Mouse (Mus musculus): Measurements from ENCODE around the gene Zfp931.
A peak's percentile ranks its signal among the peaks of the same experiment; 100 is the strongest.
"Not testable (repeated sequence)": the region's sequence is repeated elsewhere in the genome, so short reads cannot be mapped to it uniquely, and the experiment has no call there.

The Zfp931 gene

GRCm38 (mm10) chr2:178078166-178078717 is at the start of gene Zfp931:
Gene Zfp931 (minus strand): TSS chr2:178078476.
- DNase-seq (ENCODE audit: low spot score in 2 of 2): peak in 1 of 2 experiments; percentile 54

GRCm38 (mm10) chr2:178126041-178126820 is 48.0 kb upstream of the Zfp931 start:
- no peak for DNase-seq (ENCODE audit: low spot score in 2 of 2)

- DNase-seq (ENCODE audit: low spot score in 2 of 2): no peak
Observed at GRCm38 (mm10) chr2:178125427-178125826, 47.2 kb upstream of the Zfp931 start.

GRCm38 (mm10) chr2:178123466-178123865 is 45.2 kb upstream of the Zfp931 start:
- DNase-seq (ENCODE audit: low spot score in 2 of 2): no peak

- no peak for DNase-seq (ENCODE audit: low spot score in 2 of 2)
Observed at GRCm38 (mm10) chr2:178121946-178122665, 43.8 kb upstream of the Zfp931 start.

GRCm38 (mm10) chr2:178121375-178121688 is 43.1 kb upstream of the Zfp931 start:
- no peak for DNase-seq (ENCODE audit: low spot score in 2 of 2)

GRCm38 (mm10) chr2:178120651-178121374 is 42.5 kb upstream of the Zfp931 start:
- DNase-seq (ENCODE audit: low spot score in 2 of 2): no peak

GRCm38 (mm10) chr2:178120356-178120645 is 42.0 kb upstream of the Zfp931 start:
- DNase-seq (ENCODE audit: low spot score in 2 of 2): no peak

GRCm38 (mm10) chr2:178119561-178120355 is 41.5 kb upstream of the Zfp931 start:
- no peak for DNase-seq (ENCODE audit: low spot score in 2 of 2)

- DNase-seq (ENCODE audit: low spot score in 2 of 2): no peak
Observed at GRCm38 (mm10) chr2:178118801-178119560, 40.7 kb upstream of the Zfp931 start, which contains the start of gene Phactr3. Gene Phactr3 (plus strand): TSS chr2:178118975.

- DNase-seq (ENCODE audit: low spot score in 2 of 2): peak in 1 of 2 experiments; percentile 59
Observed at GRCm38 (mm10) chr2:178117946-178118345, 39.7 kb upstream of the Zfp931 start.

GRCm38 (mm10) chr2:178101957-178102356 is 23.7 kb upstream of the Zfp931 start:
- DNase-seq (ENCODE audit: low spot score in 2 of 2): peak in 1 of 2 experiments; percentile 81

GRCm38 (mm10) chr2:178098021-178098420 is 19.7 kb upstream of the Zfp931 start:
- peak in 1 of 2 experiments; percentile 82 for DNase-seq (ENCODE audit: low spot score in 2 of 2)

GRCm38 (mm10) chr2:178089586-178089985 is 11.3 kb upstream of the Zfp931 start:
- no peak for DNase-seq (ENCODE audit: low spot score in 2 of 2)

- peak in 1 of 2 experiments; percentile 55 for DNase-seq (ENCODE audit: low spot score in 2 of 2)
Observed at GRCm38 (mm10) chr2:178058195-178058594, 20.1 kb downstream of the Zfp931 start.

- not testable (repeated sequence) for DNase-seq (ENCODE audit: low spot score in 2 of 2)
Observed at GRCm38 (mm10) chr2:178027601-178028000, 50.7 kb downstream of the Zfp931 start.

- DNase-seq (ENCODE audit: low spot score in 2 of 2): not testable (repeated sequence)
Observed at GRCm38 (mm10) chr2:178023861-178024260, 54.4 kb downstream of the Zfp931 start.

GRCm38 (mm10) chr2:178023011-178023611 is 55.2 kb downstream of the Zfp931 start, which contains the start of gene Zfp971:
Gene Zfp971 (plus strand): TSS chr2:178023284.
- DNase-seq (ENCODE audit: low spot score in 2 of 2): peak; percentile 55 to 68

GRCm38 (mm10) chr2:178020773-178021172 is 57.5 kb downstream of the Zfp931 start:
- DNase-seq (ENCODE audit: low spot score in 2 of 2): not testable (repeated sequence)

GRCm38 (mm10) chr2:178019486-178019885 is 58.8 kb downstream of the Zfp931 start:
- not testable (repeated sequence) for DNase-seq (ENCODE audit: low spot score in 2 of 2)

Data from left cerebral cortex, adult 9 months (tissue).